Mouse (Mus musculus) gastrocnemius, adult 2 months (tissue): Measurements from ENCODE around the gene Mast1. TPM values are rescaled to one million over a fixed set of nuclear protein-coding genes. Genes with fewer than 3 reads are reported as not detected.
A peak's percentile ranks its signal among the peaks of the same experiment; 100 is the strongest.

Experiments used
- DNase-seq: peaks from one replicate; pipeline ENCODE4 v3.0.0; 2022
- H3K27ac ChIP-seq: fragments of 200-600 bp; 2 replicates; pipeline ENCODE4 v1.8.1; 2022; ENCODE audit warnings: mild to moderate bottlenecking
- H3K4me3 ChIP-seq: fragments of 200-600 bp; 2 replicates; pipeline ENCODE4 v1.8.1; 2022; ENCODE audit warnings: mild to moderate bottlenecking, moderate library complexity
- CTCF ChIP-seq: fragments of 200-600 bp; IDR thresholded peaks from 2 replicates; pipeline ENCODE4 v1.8.1; 2022; ENCODE audit warnings: antibody characterized with exemption, mild to moderate bottlenecking, moderate library complexity
- intact Hi-C: fragments of 180-260 bp; cut with DNase I; formaldehyde crosslinking; loops from one replicate; pipeline ENCODE4 v1.15.1; 2025
- microRNA-seq: library from miRNA; unstranded; fragments of <30 nt; microRNA quantifications from one replicate; pipeline ENCODE4 v1.2.0, GENCODE M21; 2021
- total RNA-seq, 2 experiments: library from RNA; stranded (reverse); gene quantifications; 2 replicates each; pipeline ENCODE4 v1.2.3; 2021

Gene Mast1
- total RNA-seq, 2 experiments from 2014 or later, result 0.17 TPM; not detected in 1

DNA sequence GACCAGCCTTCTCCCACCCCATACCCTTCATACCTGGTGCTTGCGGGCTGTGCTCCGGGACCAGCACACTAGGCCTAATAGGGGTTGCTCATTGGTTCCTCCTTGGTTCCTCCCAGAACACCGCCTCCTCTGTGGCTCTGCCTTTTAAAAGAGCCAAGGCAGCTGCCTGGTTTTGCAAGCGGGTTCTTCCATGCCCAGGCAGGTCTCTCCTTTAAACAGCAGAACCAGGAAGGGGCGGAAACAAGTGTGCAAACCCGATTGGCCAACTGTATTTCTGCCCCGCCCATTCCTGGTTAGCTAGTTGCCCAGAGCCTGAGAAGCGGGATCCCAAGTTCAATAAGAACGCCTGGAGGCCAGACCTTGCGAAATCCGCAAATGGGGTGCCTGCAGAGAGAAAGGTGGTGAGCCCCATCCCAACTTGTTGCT lies 43.4 kb downstream of the Mast1 start, which contains the start of gene Gcdh:
Gene Gcdh, minus strand, starts transcription at position 213 of the 426 bp plus-strand sequence.
- H3K4me3 ChIP-seq, result peak within 1 kb of the TSS; percentile 76
- peak; percentile 92 for DNase-seq
- intact Hi-C loops, result no loop called here
- peak within 1 kb of the TSS; percentile 88 for H3K27ac ChIP-seq
- TF ChIP-seq CTCF, result no peak

DNA sequence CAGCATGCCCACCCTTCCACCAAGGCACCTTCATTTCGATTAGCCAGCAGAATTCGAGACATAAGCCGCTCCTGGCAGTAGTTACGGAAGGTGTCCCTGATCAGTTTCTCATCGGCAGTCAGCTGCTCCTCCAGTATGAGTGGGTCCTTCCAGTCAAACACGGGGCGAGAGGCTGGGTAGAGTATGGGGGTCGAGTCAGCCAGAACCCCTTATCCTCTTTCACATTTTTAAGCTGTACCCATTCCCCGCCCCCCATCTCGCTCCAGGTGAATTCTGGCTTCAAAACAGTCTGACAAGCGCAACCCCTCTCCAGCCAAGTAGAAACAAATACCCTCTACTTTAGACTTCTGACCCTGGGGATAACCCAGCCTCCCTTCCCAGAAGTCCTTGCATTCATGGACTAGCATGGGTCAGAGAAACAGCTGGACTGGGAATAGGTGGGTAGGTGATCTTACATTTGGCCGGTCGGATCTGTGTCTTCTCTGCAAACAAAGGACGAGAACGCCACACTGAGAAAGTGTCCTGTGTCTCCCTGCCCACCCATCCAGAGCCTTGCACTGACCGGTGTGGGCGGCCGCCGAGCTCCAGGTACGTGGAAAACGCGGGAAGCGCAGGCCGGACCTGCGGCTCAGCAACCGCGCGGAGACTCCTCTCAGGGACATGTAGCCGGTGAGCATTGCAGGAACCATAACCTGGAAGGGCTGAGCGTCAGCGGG lies 44.0 kb downstream of the Mast1 start:
- H3K27ac ChIP-seq, result peak overlapping the region; percentile 88
- no peak for TF ChIP-seq CTCF
- no peak for DNase-seq
- peak overlapping the region; percentile 76 for H3K4me3 ChIP-seq
- intact Hi-C loops, result no loop called here

GRCm38 (mm10) chr8:84889141-84889540 lies 48.0 kb downstream of the Mast1 start:
- H3K27ac ChIP-seq, result no peak overlapping the region
- H3K4me3 ChIP-seq, result no peak overlapping the region
- intact Hi-C loops, result no loop called here
- no peak for DNase-seq
- no peak for TF ChIP-seq CTCF

- DNase-seq, result no peak
- H3K27ac ChIP-seq, result no peak overlapping the region
- H3K4me3 ChIP-seq, result no peak overlapping the region
- no peak for TF ChIP-seq CTCF
- intact Hi-C loops, result no loop called here
These were observed 48.9 kb downstream of the Mast1 start for GRCm38 (mm10) chr8:84888280-84888679.

GRCm38 (mm10) chr8:84884728-84885127 lies 52.4 kb downstream of the Mast1 start:
- no peak for DNase-seq
- no peak overlapping the region for H3K4me3 ChIP-seq
- no peak overlapping the region for H3K27ac ChIP-seq
- TF ChIP-seq CTCF, result no peak
- intact Hi-C loops, result no loop called here

DNA sequence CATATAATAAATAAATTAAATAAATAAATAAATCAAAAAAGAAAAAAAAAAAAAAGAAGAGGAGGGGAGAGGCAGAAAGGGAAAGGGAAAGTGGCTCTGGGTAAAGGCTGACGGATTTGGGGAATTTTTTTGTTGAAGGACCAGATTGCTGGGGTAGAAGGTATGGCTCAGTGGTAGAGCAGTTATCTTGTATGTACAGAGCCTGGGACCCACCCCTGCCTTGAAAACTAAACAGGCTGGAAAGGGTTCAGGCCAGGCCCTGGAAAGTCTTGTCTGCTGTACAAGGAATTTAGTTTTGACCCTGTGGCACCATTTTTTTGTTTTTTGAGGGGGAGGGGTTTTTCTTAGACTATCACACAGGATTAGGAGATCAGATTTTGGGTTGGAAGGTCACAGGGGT lies 58.2 kb downstream of the Mast1 start:
- Histone ChIP-seq H3K27ac (no peak overlapping the region), H3K4me3 (no peak overlapping the region)
- no peak for DNase-seq
- intact Hi-C loops, result no loop called here
- no peak for TF ChIP-seq CTCF

- TF ChIP-seq CTCF, result no peak
- intact Hi-C loops, result no loop called here
- DNase-seq, result no peak
- H3K4me3 ChIP-seq, result no peak overlapping the region
- H3K27ac ChIP-seq, result no peak overlapping the region
These were observed 59.7 kb downstream of the Mast1 start for GRCm38 (mm10) chr8:84877297-84878035.

DNA sequence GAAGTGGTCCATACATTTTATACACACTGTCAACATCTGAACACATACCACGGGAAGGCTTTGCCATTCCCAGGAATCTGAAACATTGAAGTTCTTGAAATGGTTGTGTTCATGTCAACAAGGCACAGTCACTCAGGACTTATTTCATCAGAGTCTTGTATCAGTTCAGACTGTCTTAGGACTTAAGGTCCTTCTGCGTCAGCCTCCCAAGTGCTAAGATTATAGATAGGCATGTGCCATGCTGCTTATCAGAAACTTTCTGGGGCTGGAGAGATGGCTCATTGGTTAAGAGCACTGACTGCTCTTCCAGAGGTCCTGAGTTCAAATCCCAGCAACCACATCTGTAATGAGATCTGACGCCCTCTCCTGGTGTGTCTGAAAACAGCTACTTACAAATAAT lies 62.8 kb downstream of the Mast1 start:
- no peak for DNase-seq
- no peak overlapping the region for H3K27ac ChIP-seq
- intact Hi-C loops, result no loop called here
- no peak for TF ChIP-seq CTCF
- no peak overlapping the region for H3K4me3 ChIP-seq

GRCm38 (mm10) chr8:84873016-84873415 lies 64.1 kb downstream of the Mast1 start:
- Histone ChIP-seq H3K27ac (no peak overlapping the region), H3K4me3 (peak overlapping the region; percentile 78)
- no peak for TF ChIP-seq CTCF
- DNase-seq, result no peak
- intact Hi-C loops, result no loop called here

DNA sequence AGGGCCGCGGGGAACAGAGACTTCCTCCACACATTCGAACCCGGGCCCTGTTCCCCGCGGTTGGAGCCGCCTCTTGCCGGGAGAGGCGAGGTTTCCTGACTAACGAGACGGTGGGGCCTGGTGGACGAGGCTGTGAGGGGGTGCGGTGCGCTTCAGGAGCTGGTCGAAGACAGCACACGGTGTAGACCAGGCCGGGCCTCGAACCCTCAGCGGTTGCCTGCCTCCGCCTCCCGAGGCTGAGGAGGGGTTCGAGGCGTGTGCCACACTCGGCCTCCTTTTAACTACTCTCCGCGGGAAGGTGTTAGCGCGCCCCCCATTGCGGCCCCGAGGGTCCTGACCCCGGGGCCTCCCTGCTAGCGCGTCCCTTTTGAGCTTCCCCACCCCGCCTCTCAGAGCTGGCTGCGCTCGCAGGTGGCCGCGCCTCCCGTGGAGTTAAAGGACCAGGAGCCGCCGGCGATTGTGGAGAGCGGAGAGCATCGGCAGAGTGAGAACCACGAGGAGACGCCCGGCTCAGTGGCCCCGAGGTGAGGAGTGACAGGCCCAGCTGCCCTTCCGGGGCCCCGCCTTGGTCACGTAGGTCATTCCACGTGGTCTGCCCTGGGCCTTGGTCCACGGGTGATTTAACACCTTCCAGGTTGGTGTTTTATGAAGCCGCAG lies 64.7 kb downstream of the Mast1 start:
- intact Hi-C loops, result no loop called here
- TF ChIP-seq CTCF, result no peak
- H3K4me3 ChIP-seq, result peak overlapping the region; percentile 78
- peak overlapping the region; percentile 32; the same call in 1 of the 2 replicates for H3K27ac ChIP-seq
- peak; percentile 59 for DNase-seq

GRCm38 (mm10) chr8:84871376-84872308 lies 65.5 kb downstream of the Mast1 start, which contains the start of gene Syce2:
Gene Syce2 (plus strand): TSS chr8:84872111.
- H3K4me3 ChIP-seq, result peak within 1 kb of the TSS; percentile 78
- intact Hi-C loops, result no loop called here

More at GRCm38 (mm10) chr8:84871376-84872308, 65.5 kb downstream of the Mast1 start, which contains the start of gene Syce2:
- peak; percentile 5; the same call in 1 of the 2 replicates for TF ChIP-seq CTCF
- peak; percentile 83 for DNase-seq
- H3K27ac ChIP-seq, result peak within 1 kb of the TSS; percentile 32; the same call in 1 of the 2 replicates

Small RNA genes lying within 50 kb of the gene (microRNA-seq; reads per million reads assigned to microRNA genes)
- not detected for gene Gm24197
- gene Mir7069, result not detected

Other genes with a start within 250 kb of the Mast1 start
- 10 to 100 TPM; 18.7 to 24.3 TPM for gene Nacc1, start 249.5 kb downstream of the Mast1 start, total RNA-seq
- gene Lyl1, start 235.9 kb downstream of the Mast1 start, total RNA-seq, result 1 to 10 TPM; 1.1 to 1.3 TPM
- under 1 TPM; 0.36 to 0.78 TPM for gene G430095P16Rik, start 214.4 kb downstream of the Mast1 start, total RNA-seq
- 100 to 1,000 TPM; 465 to 558 TPM for gene Nfix, start 137.0 kb downstream of the Mast1 start, total RNA-seq
- gene Dand5, start 114.5 kb downstream of the Mast1 start, total RNA-seq, result 10 to 100 TPM; 10.2 to 14.3 TPM
- 10 to 100 TPM; 16.2 to 30.4 TPM for gene Gadd45gip1, start 105.8 kb downstream of the Mast1 start, total RNA-seq
- gene Rad23a, start 96.7 kb downstream of the Mast1 start, total RNA-seq, result 100 to 1,000 TPM; 159 to 172 TPM
- gene Calr, start 90.4 kb downstream of the Mast1 start, total RNA-seq, result 100 to 1,000 TPM; 149 to 205 TPM
- gene Farsa, start 80.4 kb downstream of the Mast1 start, total RNA-seq, result 10 to 100 TPM; 23.8 to 24.9 TPM
- gene Syce2, start 65.2 kb downstream of the Mast1 start, total RNA-seq, result 1 to 10 TPM; 1.2 to 1.8 TPM
- gene Gcdh, start 43.4 kb downstream of the Mast1 start, total RNA-seq, result 10 to 100 TPM; 33.9 to 51.1 TPM
- gene Klf1, start 35.4 kb downstream of the Mast1 start, total RNA-seq, result not detected
- 1 to 10 TPM; 4.0 to 8.4 TPM for gene Dnase2a, start 28.8 kb downstream of the Mast1 start, total RNA-seq
- gene Rtbdn, start 9.6 kb upstream of the Mast1 start, total RNA-seq, result not detected
- gene Gm49661, start 32.1 kb upstream of the Mast1 start, total RNA-seq, result not detected
- 100 to 1,000 TPM; 151 to 245 TPM for gene Prdx2, start 32.2 kb upstream of the Mast1 start, total RNA-seq
- 10 to 100 TPM; 22.1 to 25.9 TPM for gene Rnaseh2a, start 32.4 kb upstream of the Mast1 start, total RNA-seq
- gene Junb, start 41.4 kb upstream of the Mast1 start, total RNA-seq, result 10 to 100 TPM in 1 of 2 experiments, 1 to 10 TPM in 1; 5.7 to 10.1 TPM
- gene Hook2, start 53.2 kb upstream of the Mast1 start, total RNA-seq, result 1 to 10 TPM; 1.4 to 2.0 TPM
- not detected for gene Best2, start 77.2 kb upstream of the Mast1 start, total RNA-seq
- gene Asna1, start 87.9 kb upstream of the Mast1 start, total RNA-seq, result 10 to 100 TPM; 50.6 to 58.0 TPM
- gene Trir, start 89.5 kb upstream of the Mast1 start, total RNA-seq, result 10 to 100 TPM; 71.9 to 72.4 TPM
- gene Tnpo2, start 99.6 kb upstream of the Mast1 start, total RNA-seq, result 10 to 100 TPM; 29.9 to 33.4 TPM
- 1 to 10 TPM; 1.4 to 1.5 TPM for gene Fbxw9, start 122.7 kb upstream of the Mast1 start, total RNA-seq
- not detected for gene Gm5741, start 130.6 kb upstream of the Mast1 start, total RNA-seq
- gene Dhps, start 134.4 kb upstream of the Mast1 start, total RNA-seq, result 10 to 100 TPM; 27.0 to 28.2 TPM
- 10 to 100 TPM; 44.2 to 44.9 TPM for gene Wdr83os, start 143.4 kb upstream of the Mast1 start, total RNA-seq
- gene Wdr83, start 143.9 kb upstream of the Mast1 start, total RNA-seq, result 10 to 100 TPM; 16.5 to 17.2 TPM
- gene Man2b1, start 145.9 kb upstream of the Mast1 start, total RNA-seq, result 10 to 100 TPM in 1 of 2 experiments, 1 to 10 TPM in 1; 8.1 to 10.3 TPM
- gene Zfp791, start 185.7 kb upstream of the Mast1 start, total RNA-seq, result 1 to 10 TPM in 1 of 2 experiments, under 1 TPM in 1; 0.84 to 1.2 TPM
- gene Cks1brt, start 214.6 kb upstream of the Mast1 start, total RNA-seq, result not detected